Mouse (Mus musculus): ENCODE results near the gene Ttyh1. TPM values are rescaled to one million over a fixed set of nuclear protein-coding genes. Genes with fewer than 3 reads are reported as not detected.

The Ttyh1 gene
- total RNA-seq, 2 experiments from 2014 or later = 0.12 to 0.17 TPM

DNA sequence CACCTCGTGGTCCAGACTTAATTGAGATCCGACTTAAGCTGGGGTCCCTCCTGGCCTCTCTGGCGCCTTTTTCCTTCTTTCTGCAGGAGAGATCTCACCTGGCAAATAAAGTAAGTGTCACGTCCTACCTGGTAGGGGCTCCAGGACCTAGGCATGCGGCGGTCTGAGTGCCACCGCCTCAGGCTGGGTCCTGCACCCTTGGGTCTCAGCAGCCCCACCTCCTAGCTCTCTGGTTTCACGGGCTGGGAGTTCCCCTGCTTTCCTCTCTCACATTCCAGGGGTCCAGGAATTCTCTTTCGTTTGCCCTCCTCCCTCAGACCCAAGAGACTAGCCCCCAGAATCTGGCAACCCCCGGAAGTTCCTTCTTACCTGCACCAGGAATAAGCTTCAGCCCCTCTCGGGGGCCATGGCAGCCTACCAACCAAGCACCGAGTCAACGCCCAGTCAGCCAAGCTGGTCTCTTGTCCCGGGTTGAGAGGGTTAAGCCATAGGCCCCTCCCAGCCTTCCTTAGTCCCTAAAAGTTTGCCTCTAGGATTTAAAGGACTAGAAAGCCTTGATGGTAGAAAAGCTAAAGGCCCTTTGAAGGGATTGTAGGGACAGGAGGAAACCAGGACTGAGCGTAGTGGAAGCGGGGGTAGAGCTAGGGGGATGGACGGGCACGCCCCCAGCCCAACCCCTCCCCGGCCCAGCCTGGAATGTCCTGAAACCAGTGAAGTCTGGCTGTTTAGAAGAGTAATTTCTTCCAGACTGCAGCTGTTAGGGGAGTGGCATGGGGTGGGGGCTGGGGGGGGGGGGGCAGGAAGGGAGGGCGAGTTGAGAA lies 45.1 kb downstream of the Ttyh1 start, which contains the start of gene Cdc42ep5:
Gene Cdc42ep5 (minus strand): TSS at position 771 of the 821 bp plus-strand sequence.
- no peak for ATAC-seq (replicated peaks; ENCODE audit: poor library complexity)

DNA sequence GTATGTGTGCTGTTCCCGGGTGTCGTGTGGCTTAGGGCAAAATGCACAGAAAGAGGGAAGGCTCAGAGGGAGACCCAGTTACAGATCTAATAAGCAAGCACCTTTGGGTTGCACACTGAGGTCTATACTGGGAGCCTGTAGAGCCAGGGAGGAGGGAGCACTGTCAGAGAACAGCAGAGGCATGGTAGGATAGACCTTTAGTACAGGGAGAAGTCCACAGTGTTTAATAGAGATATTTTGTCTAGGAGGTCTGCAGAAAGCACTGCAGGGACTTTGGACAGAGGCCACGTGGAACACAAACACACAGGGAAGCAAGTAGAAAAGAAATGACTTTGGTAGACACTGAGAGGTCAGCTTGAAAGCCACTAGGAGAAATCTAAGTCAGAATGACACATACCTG lies 46.1 kb downstream of the Ttyh1 start:
- no peak for ATAC-seq (replicated peaks; ENCODE audit: poor library complexity)

DNA sequence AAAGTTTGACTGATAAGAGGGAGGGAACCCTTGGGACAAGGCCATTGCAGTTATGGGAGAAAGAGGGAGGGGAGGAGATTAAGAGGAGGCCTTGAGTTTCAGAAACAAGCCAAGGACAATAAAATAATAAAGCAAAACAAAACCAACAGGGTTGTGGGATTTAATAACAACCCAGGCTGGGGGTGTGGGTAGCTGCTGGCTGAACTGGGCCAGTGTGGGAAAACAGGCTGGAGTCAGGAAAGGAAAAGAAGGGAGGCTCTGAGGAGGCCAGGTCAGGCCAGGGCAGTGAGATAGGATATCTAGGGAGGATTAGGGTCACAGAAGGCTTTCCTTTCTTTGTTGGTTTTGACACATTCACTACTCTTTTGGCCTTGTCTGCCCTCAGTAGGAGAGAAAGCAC lies 47.9 kb downstream of the Ttyh1 start:
- no peak for ATAC-seq (replicated peaks; ENCODE audit: poor library complexity)

DNA sequence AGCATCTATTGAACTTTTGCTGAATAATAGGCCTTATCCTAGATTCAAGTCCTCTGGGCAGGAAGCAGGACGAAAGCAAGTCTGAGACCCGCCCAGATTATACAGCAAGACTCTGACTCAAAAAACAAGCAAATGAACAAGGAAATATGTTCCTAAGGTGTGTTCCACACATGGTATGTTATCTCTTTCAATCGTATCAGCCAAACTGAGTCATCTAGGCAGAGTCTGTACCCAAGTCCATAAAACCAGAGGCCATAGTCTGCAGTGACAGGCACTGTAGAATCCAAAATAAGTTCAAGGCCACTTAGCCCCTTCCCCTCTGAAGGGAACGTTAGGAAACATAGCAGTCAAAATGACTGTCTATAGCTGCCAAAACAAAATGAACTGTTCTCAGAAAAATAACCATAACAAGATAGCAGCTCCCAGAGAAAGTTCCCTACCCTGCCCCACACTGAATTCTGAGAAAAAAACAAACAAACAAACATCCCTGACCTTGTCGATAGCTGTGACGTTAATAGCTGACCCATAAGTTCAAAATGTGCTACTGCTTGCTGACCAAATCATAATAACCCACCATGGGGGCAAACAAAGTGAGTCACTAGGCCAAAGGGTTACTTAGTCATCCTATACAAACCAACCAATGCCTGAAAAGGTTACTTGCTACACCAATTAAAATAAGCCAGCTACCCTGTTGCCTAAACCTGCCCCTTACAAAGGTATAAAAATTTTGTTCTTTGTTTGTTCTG lies 51.2 kb downstream of the Ttyh1 start:
- ATAC-seq (replicated peaks; ENCODE audit: poor library complexity) = no peak

DNA sequence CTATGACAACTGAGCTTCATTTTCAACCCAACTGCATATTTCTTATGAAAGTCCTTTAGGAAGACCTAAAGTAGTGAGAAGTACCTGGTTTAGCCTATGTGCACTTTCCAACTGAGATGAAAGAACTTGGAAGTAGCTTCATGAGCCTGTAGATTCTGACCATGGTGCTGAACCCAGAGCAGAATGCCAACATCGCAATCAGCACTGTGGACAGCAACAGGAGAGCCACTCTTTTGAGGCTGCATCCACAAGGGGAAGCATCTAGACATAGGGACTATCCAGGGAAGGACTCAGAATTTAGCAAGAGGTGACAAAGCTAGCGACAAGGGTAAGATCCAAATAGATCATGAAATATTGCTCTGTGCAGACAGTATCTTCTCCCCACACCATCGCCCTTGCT lies 59.2 kb downstream of the Ttyh1 start:
- ATAC-seq (replicated peaks; ENCODE audit: poor library complexity) = peak; percentile 82

Other genes starting within 250 kb of the Ttyh1 start
- 1.1 and 1.9 TPM in 2 replicates for gene Gm14548, start 221.3 kb upstream of the Ttyh1 start, total RNA-seq (2015)
- gene Gm14548, start 221.3 kb upstream of the Ttyh1 start, total RNA-seq (2017) = 0.17 and 3.1 TPM in 2 replicates
- 0.71 and 0.91 TPM in 2 replicates for gene Lilra6, start 203.9 kb upstream of the Ttyh1 start, total RNA-seq (2015)
- 0.64 and 0.67 TPM in 2 replicates for gene Lilra6, start 203.9 kb upstream of the Ttyh1 start, total RNA-seq (2017)
- gene Lair1, start 56.2 kb upstream of the Ttyh1 start, total RNA-seq (2015) = 51.8 and 65.6 TPM in 2 replicates
- 80.4 and 95.9 TPM in 2 replicates for gene Lair1, start 56.2 kb upstream of the Ttyh1 start, total RNA-seq (2017)
- 23.2 and 36.4 TPM in 2 replicates for gene Leng8, start 17.6 kb downstream of the Ttyh1 start, total RNA-seq (2015)
- gene Leng8, start 17.6 kb downstream of the Ttyh1 start, total RNA-seq (2017) = 19.5 and 24.1 TPM in 2 replicates
- gene Leng9, start 31.0 kb downstream of the Ttyh1 start, total RNA-seq (2015) = 0.72 and 1.5 TPM in 2 replicates
- gene Leng9, start 31.0 kb downstream of the Ttyh1 start, total RNA-seq (2017) = 2.2 and 2.9 TPM in 2 replicates
- gene Cdc42ep5, start 45.5 kb downstream of the Ttyh1 start, total RNA-seq (2015) = not detected in 2 replicates
- not detected in 2 replicates for gene Cdc42ep5, start 45.5 kb downstream of the Ttyh1 start, total RNA-seq (2017)
- gene Lilra5, start 118.3 kb downstream of the Ttyh1 start, total RNA-seq (2015) = 0.10 TPM in 1 of 2 replicates, not detected in the other
- gene Lilra5, start 118.3 kb downstream of the Ttyh1 start, total RNA-seq (2017) = 0.34 TPM in 1 of 2 replicates, not detected in the other
- gene Ncr1, start 218.3 kb downstream of the Ttyh1 start, total RNA-seq (2015) = 0.51 and 0.79 TPM in 2 replicates
- gene Ncr1, start 218.3 kb downstream of the Ttyh1 start, total RNA-seq (2017) = not detected in 2 replicates

All from megakaryocyte progenitor cell, adult 5-6 weeks (primary cell).